Mouse (Mus musculus): ENCODE measurements around the gene Cd8a. TPM values are rescaled to one million over a fixed set of nuclear protein-coding genes. Genes with fewer than 3 reads are reported as not detected.

Cd8a gene
- total RNA-seq, 2 experiments from 2014 or later: 0.10 TPM; not detected in 1

GRCm38 (mm10) chr6:71361156-71361670, 12.0 kb upstream of the Cd8a start:
- intact Hi-C loops (cut with DNase I; ENCODE audit: low total_unique reads): no loop called here
- no peak for DNase-seq

GRCm38 (mm10) chr6:71363995-71364394, 9.2 kb upstream of the Cd8a start:
- no peak for DNase-seq
- intact Hi-C loops (cut with DNase I; ENCODE audit: low total_unique reads): no loop called here

- intact Hi-C loops (cut with DNase I; ENCODE audit: low total_unique reads): no loop called here
- no peak for DNase-seq
Observed at GRCm38 (mm10) chr6:71369416-71369815, 3.8 kb upstream of the Cd8a start.

GRCm38 (mm10) chr6:71371085-71371605, 2.1 kb upstream of the Cd8a start:
- intact Hi-C loops (cut with DNase I; ENCODE audit: low total_unique reads): loop anchor here (10.0 kb wide), 1 partner anchor 56 kb away; no protein-coding TSS in a partner anchor
- DNase-seq: no peak

- DNase-seq: no peak
- intact Hi-C loops (cut with DNase I; ENCODE audit: low total_unique reads): loop anchor here (10.0 kb wide), 1 partner anchor 57 kb away; no protein-coding TSS in a partner anchor
Observed at GRCm38 (mm10) chr6:71372041-71372720, 1.0 kb upstream of the Cd8a start.

GRCm38 (mm10) chr6:71374311-71374829, 1.1 kb downstream of the Cd8a start:
- DNase-seq: no peak
- intact Hi-C loops (cut with DNase I; ENCODE audit: low total_unique reads): loop anchor here (10.0 kb wide), 1 partner anchor 60 kb away; no protein-coding TSS in a partner anchor

- intact Hi-C loops (cut with DNase I; ENCODE audit: low total_unique reads): loop anchor here (10.0 kb wide), 1 partner anchor 60 kb away; no protein-coding TSS in a partner anchor
- DNase-seq: no peak
Observed at GRCm38 (mm10) chr6:71374921-71375320, 1.7 kb downstream of the Cd8a start.

- intact Hi-C loops (cut with DNase I; ENCODE audit: low total_unique reads): loop anchor here (10.0 kb wide), 1 partner anchor 62 kb away; no protein-coding TSS in a partner anchor
- no peak for DNase-seq
Observed at GRCm38 (mm10) chr6:71376711-71377110, 3.5 kb downstream of the Cd8a start.

GRCm38 (mm10) chr6:71381654-71382053, 8.4 kb downstream of the Cd8a start:
- no peak for DNase-seq
- intact Hi-C loops (cut with DNase I; ENCODE audit: low total_unique reads): no loop called here

GRCm38 (mm10) chr6:71390496-71390895, 17.3 kb downstream of the Cd8a start:
- no peak for DNase-seq
- intact Hi-C loops (cut with DNase I; ENCODE audit: low total_unique reads): no loop called here

GRCm38 (mm10) chr6:71396016-71396415, 22.8 kb downstream of the Cd8a start:
- DNase-seq: no peak
- intact Hi-C loops (cut with DNase I; ENCODE audit: low total_unique reads): loop anchor here (5.0 kb wide), 1 partner anchor 229 kb away; no protein-coding TSS in a partner anchor

- DNase-seq: no peak
- intact Hi-C loops (cut with DNase I; ENCODE audit: low total_unique reads): loop anchor here (5.0 kb wide), 1 partner anchor 229 kb away; no protein-coding TSS in a partner anchor
Observed at GRCm38 (mm10) chr6:71396761-71397160, 23.5 kb downstream of the Cd8a start.

- DNase-seq: no peak
- intact Hi-C loops (cut with DNase I; ENCODE audit: low total_unique reads): loop anchor here (5.0 kb wide), 1 partner anchor 232 kb away; no protein-coding TSS in a partner anchor
Observed at GRCm38 (mm10) chr6:71398829-71399609, 25.8 kb downstream of the Cd8a start.

- intact Hi-C loops (cut with DNase I; ENCODE audit: low total_unique reads): no loop called here
- peak; percentile 12 for DNase-seq
Observed at GRCm38 (mm10) chr6:71414624-71415023, 41.4 kb downstream of the Cd8a start.

- DNase-seq: no peak
- intact Hi-C loops (cut with DNase I; ENCODE audit: low total_unique reads): no loop called here
Observed at GRCm38 (mm10) chr6:71415446-71415845, 42.2 kb downstream of the Cd8a start.

- intact Hi-C loops (cut with DNase I; ENCODE audit: low total_unique reads): no loop called here
- no peak for DNase-seq
Observed at GRCm38 (mm10) chr6:71418874-71419273, 45.6 kb downstream of the Cd8a start.

- intact Hi-C loops (cut with DNase I; ENCODE audit: low total_unique reads): no loop called here
- no peak for DNase-seq
Observed at GRCm38 (mm10) chr6:71420848-71421247, 47.6 kb downstream of the Cd8a start.

GRCm38 (mm10) chr6:71422162-71422561, 48.9 kb downstream of the Cd8a start:
- intact Hi-C loops (cut with DNase I; ENCODE audit: low total_unique reads): no loop called here
- DNase-seq: no peak

GRCm38 (mm10) chr6:71423116-71423515, 49.9 kb downstream of the Cd8a start:
- intact Hi-C loops (cut with DNase I; ENCODE audit: low total_unique reads): no loop called here

GRCm38 (mm10) chr6:71425681-71426080, 52.5 kb downstream of the Cd8a start:
- DNase-seq: no peak
- intact Hi-C loops (cut with DNase I; ENCODE audit: low total_unique reads): no loop called here

More at GRCm38 (mm10) chr6:71423116-71423515, 49.9 kb downstream of the Cd8a start:
- no peak for DNase-seq

All from gastrocnemius, postnatal 14 days (tissue).